Mouse (Mus musculus): ENCODE measurements around the gene Tnni3k. TPM values are rescaled to one million over a fixed set of nuclear protein-coding genes. Genes with fewer than 3 reads are reported as not detected.

The Tnni3k gene
- polyA plus RNA-seq, 1 experiment from 2014 or later: 0.09 TPM

DNA sequence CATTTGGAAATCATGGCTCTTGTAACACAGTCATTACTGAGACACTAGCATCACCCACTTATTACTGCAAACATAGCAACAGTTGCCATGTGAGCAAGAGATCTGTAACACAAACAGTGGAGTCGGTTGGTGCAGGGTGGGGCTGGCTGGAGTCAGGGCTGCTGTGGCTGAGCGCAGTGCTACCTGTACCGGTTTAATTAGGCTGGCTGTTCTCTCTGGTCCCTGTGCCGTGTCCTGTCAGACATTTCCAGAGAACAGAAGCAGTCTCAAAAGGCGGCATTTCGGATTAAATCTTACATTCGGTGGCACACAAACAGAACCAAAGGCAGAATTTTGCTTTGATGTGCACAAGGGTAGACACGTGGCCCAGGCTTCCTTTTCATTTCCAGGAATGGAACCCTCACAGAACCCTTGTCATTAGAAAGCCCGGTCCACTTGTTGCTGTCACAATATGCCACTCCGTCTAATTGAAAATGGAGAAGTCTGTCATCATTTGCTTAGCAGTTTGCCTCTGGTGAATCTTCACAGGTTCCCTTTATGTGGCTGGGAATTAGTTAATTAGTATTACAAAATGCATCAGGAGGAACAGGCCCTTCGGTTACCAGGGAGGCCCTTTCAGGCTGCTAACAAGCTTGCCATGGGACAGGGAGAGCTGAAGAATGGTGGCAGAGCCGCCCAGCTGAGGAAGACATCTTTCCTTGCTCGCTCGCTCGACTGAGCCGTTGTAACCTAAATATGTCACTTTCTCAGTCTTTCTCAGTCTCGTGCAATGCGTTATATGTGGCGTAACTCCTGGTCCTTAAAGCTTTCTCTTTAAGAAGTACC lies 238.2 kb downstream of the Tnni3k start:
- peak overlapping the region; percentile 83 for H3K27ac ChIP-seq
- H3K27me3 ChIP-seq (replicated peaks): no peaks in the 10 kb centered on the region
- ATAC-seq (replicated peaks): peak; percentile 95
- WGBS: 10% methylated on average over 19 of the region's 19 CpGs
- H3K36me3 ChIP-seq (replicated peaks): no peaks in the 10 kb centered on the region
- H3K9ac ChIP-seq: peak overlapping the region; percentile 35; the same call in 1 of the 2 replicates
- H3K4me1 ChIP-seq: peaks cover 28% of the 10 kb centered on the region
- H3K4me2 ChIP-seq: peak overlapping the region; percentile 46
- peak overlapping the region; percentile 18 for H3K4me3 ChIP-seq
- no peaks in the 10 kb centered on the region for H3K9me3 ChIP-seq

GRCm38 (mm10) chr3:154816231-154816630 lies 239.0 kb downstream of the Tnni3k start:
- 47% methylated on average over 3 of the region's 3 CpGs for WGBS
- peak overlapping the region; percentile 83 for H3K27ac ChIP-seq
- H3K36me3 ChIP-seq (replicated peaks): no peaks in the 10 kb centered on the region
- H3K9me3 ChIP-seq: no peaks in the 10 kb centered on the region
- 0 out of 2 replicates have a peak, but pooled peaks have one; percentile 21 for ATAC-seq (replicated peaks)
- H3K4me1 ChIP-seq: peaks cover 33% of the 10 kb centered on the region
- no peaks in the 10 kb centered on the region for H3K27me3 ChIP-seq (replicated peaks)
- H3K9ac ChIP-seq: no peak overlapping the region
- H3K4me2 ChIP-seq: no peak overlapping the region
- H3K4me3 ChIP-seq: no peak overlapping the region

- Histone ChIP-seq H3K9ac (no peak overlapping the region), H3K4me2 (no peak overlapping the region), H3K4me1 (peaks cover 39% of the 10 kb centered on the region), H3K36me3 (replicated peaks) (no peaks in the 10 kb centered on the region), H3K4me3 (no peak overlapping the region), H3K9me3 (no peaks in the 10 kb centered on the region), H3K27me3 (replicated peaks) (no peaks in the 10 kb centered on the region), H3K27ac (peak overlapping the region; percentile 83)
- no peak for ATAC-seq (replicated peaks)
- WGBS: 51% methylated on average over 2 of the region's 2 CpGs
Observed at GRCm38 (mm10) chr3:154815606-154816005, 239.6 kb downstream of the Tnni3k start.

GRCm38 (mm10) chr3:154812893-154813292 lies 242.3 kb downstream of the Tnni3k start:
- no peak for ATAC-seq (replicated peaks)
- WGBS: 61% methylated on average over 1 of the region's 1 CpGs
- H3K4me2 ChIP-seq: no peak overlapping the region
- no peaks in the 10 kb centered on the region for H3K36me3 ChIP-seq (replicated peaks)
- no peaks in the 10 kb centered on the region for H3K9me3 ChIP-seq
- peaks cover 46% of the 10 kb centered on the region for H3K4me1 ChIP-seq
- no peaks in the 10 kb centered on the region for H3K27me3 ChIP-seq (replicated peaks)
- H3K27ac ChIP-seq: no peak overlapping the region
- H3K4me3 ChIP-seq: no peak overlapping the region
- no peak overlapping the region for H3K9ac ChIP-seq

- no peaks in the 10 kb centered on the region for H3K36me3 ChIP-seq (replicated peaks)
- peaks cover 41% of the 10 kb centered on the region for H3K4me1 ChIP-seq
- 77% methylated on average over 9 of the region's 9 CpGs for WGBS
- no peaks in the 10 kb centered on the region for H3K9me3 ChIP-seq
- no peak overlapping the region for H3K9ac ChIP-seq
- H3K4me2 ChIP-seq: no peak overlapping the region
- H3K27me3 ChIP-seq (replicated peaks): no peaks in the 10 kb centered on the region
- peak overlapping the region; percentile 44; the same call in 1 of the 2 replicates for H3K27ac ChIP-seq
- H3K4me3 ChIP-seq: no peak overlapping the region
- no peak for ATAC-seq (replicated peaks)
Observed at GRCm38 (mm10) chr3:154811833-154812232, 243.4 kb downstream of the Tnni3k start.

- peak; percentile 50 for ATAC-seq (replicated peaks)
- Histone ChIP-seq H3K9me3 (no peaks in the 10 kb centered on the region), H3K4me1 (peaks cover 41% of the 10 kb centered on the region), H3K9ac (no peak overlapping the region), H3K27me3 (replicated peaks) (no peaks in the 10 kb centered on the region), H3K4me2 (no peak overlapping the region), H3K4me3 (no peak overlapping the region), H3K27ac (peak overlapping the region; percentile 30; the same call in 1 of the 2 replicates), H3K36me3 (replicated peaks) (no peaks in the 10 kb centered on the region)
- 15% methylated on average over 9 of the region's 9 CpGs for WGBS
Observed at GRCm38 (mm10) chr3:154811281-154811680, 243.9 kb downstream of the Tnni3k start.

DNA sequence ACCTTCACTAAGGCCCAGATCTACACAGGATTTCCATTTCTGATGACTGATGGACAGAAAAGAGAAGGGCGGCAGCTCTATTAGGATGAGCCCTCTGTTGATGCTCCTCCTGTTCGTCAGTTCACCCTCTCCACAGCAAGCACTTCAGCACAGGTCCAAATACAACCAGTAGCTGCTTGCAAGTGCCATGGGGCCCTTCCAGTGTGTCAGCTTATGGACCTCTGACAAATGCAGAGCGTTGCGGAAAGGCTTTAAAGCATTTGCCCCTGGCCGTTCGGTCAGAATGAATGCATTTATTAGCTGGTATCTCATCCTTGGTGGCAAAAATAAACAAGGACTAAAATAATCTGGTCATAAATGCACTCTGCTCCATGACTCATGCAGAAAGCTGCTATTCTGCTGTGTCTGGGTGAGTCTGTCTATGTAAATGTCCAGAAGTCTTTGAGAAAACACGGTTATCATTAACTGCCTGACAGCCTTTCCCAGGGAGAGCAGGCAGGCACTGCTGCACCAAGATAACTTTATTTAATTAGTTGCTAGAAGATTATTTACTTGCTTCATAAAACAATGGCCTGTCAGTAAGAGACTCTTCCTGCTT lies 244.8 kb downstream of the Tnni3k start:
- Histone ChIP-seq H3K36me3 (replicated peaks) (no peaks in the 10 kb centered on the region), H3K27ac (peak overlapping the region; percentile 40; the same call in 1 of the 2 replicates), H3K27me3 (replicated peaks) (no peaks in the 10 kb centered on the region), H3K4me1 (peaks cover 36% of the 10 kb centered on the region), H3K4me3 (no peak overlapping the region), H3K4me2 (no peak overlapping the region), H3K9ac (no peak overlapping the region), H3K9me3 (no peaks in the 10 kb centered on the region)
- ATAC-seq (replicated peaks): no peak; the same call in 1 of the 2 replicates
- WGBS: 53% methylated on average over 7 of the region's 7 CpGs

DNA sequence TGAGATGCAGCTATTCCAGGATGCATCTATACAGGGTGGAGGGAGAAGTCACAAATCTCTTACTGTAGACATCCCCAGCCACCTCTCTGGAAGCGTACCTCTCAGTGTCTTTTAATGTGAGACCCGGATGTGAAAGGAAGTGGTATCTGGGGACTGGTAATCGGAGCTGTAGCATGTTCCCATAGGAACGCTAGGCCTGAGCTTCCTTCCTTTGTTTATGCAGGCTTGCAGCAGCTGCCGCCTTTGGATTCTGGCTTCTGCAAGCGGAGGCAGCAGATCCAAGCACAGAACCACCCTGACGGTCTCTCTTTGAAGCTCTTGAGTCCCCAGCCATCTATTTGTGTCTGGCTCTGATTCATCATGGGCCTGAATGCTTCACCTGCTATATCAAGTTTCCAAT lies 248.6 kb downstream of the Tnni3k start:
- ATAC-seq (replicated peaks): peak; percentile 82
- no peaks in the 10 kb centered on the region for H3K9me3 ChIP-seq
- 5% methylated on average over 7 of the region's 7 CpGs for WGBS
- peaks cover 33% of the 10 kb centered on the region for H3K4me1 ChIP-seq
- no peaks in the 10 kb centered on the region for H3K27me3 ChIP-seq (replicated peaks)
- peak overlapping the region; percentile 79 for H3K27ac ChIP-seq
- no peak overlapping the region for H3K4me2 ChIP-seq
- H3K4me3 ChIP-seq: no peak overlapping the region
- H3K9ac ChIP-seq: no peak overlapping the region; the same call in 1 of the 2 replicates
- no peaks in the 10 kb centered on the region for H3K36me3 ChIP-seq (replicated peaks)

- Histone ChIP-seq H3K36me3 (replicated peaks) (no peaks in the 10 kb centered on the region), H3K4me2 (no peak overlapping the region), H3K9me3 (no peaks in the 10 kb centered on the region), H3K27me3 (replicated peaks) (no peaks in the 10 kb centered on the region), H3K9ac (no peak overlapping the region), H3K27ac (no peak overlapping the region), H3K4me3 (no peak overlapping the region), H3K4me1 (peaks cover 12% of the 10 kb centered on the region)
- 0 out of 2 replicates have a peak, but pooled peaks have one; percentile 18 for ATAC-seq (replicated peaks)
- 65% methylated on average over 8 of the region's 8 CpGs for WGBS
Observed at GRCm38 (mm10) chr3:154800888-154801429, 254.2 kb downstream of the Tnni3k start.

- H3K4me2 ChIP-seq: no peak overlapping the region
- no peak overlapping the region for H3K9ac ChIP-seq
- H3K9me3 ChIP-seq: no peaks in the 10 kb centered on the region
- no peaks in the 10 kb centered on the region for H3K27me3 ChIP-seq (replicated peaks)
- H3K4me1 ChIP-seq: peaks cover 11% of the 10 kb centered on the region
- ATAC-seq (replicated peaks): no peak
- H3K36me3 ChIP-seq (replicated peaks): no peaks in the 10 kb centered on the region
- H3K4me3 ChIP-seq: no peak overlapping the region
- 53% methylated on average over 8 of the region's 8 CpGs for WGBS
- H3K27ac ChIP-seq: 0 out of 2 replicates have a peak overlapping the region, but pooled peaks have one; percentile 31
Observed at GRCm38 (mm10) chr3:154800454-154800853, 254.8 kb downstream of the Tnni3k start.

- Histone ChIP-seq H3K4me1 (peaks cover 11% of the 10 kb centered on the region), H3K27ac (no peak overlapping the region), H3K36me3 (replicated peaks) (no peaks in the 10 kb centered on the region), H3K4me2 (no peak overlapping the region), H3K27me3 (replicated peaks) (no peaks in the 10 kb centered on the region), H3K9ac (no peak overlapping the region), H3K4me3 (no peak overlapping the region), H3K9me3 (no peaks in the 10 kb centered on the region)
- WGBS: 88% methylated on average over 4 of the region's 4 CpGs
- no peak for ATAC-seq (replicated peaks)
Observed at GRCm38 (mm10) chr3:154798806-154799205, 256.4 kb downstream of the Tnni3k start.

DNA sequence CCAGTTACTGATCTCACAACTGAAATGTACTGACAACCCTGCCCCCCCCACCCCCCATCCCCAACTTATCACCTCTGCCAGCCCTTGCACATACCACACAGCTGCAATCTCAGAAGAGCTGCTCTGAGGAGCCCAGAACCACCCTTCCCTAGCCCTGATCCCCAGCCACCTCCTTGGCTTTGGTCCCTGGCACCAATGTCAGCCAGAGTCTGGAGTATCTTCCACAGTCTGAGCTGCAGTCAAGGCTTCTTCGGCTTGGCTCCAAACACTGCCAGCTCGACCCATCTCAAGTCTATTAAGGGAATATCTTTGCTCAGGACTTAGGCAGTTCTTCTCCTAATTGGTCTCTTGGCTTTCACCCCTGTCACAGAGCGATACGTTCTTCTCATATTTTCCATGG lies 261.6 kb downstream of the Tnni3k start:
- no peaks in the 10 kb centered on the region for H3K4me1 ChIP-seq
- no peak overlapping the region for H3K27ac ChIP-seq
- no peak overlapping the region for H3K4me2 ChIP-seq
- H3K36me3 ChIP-seq (replicated peaks): no peaks in the 10 kb centered on the region
- H3K4me3 ChIP-seq: no peak overlapping the region
- no peaks in the 10 kb centered on the region for H3K9me3 ChIP-seq
- no peak overlapping the region for H3K9ac ChIP-seq
- ATAC-seq (replicated peaks): no peak
- H3K27me3 ChIP-seq (replicated peaks): no peaks in the 10 kb centered on the region
- 88% methylated on average over 4 of the region's 4 CpGs for WGBS
